ENCODE assay signal across 12 mouse cellular contexts in the genomic region with DNA sequence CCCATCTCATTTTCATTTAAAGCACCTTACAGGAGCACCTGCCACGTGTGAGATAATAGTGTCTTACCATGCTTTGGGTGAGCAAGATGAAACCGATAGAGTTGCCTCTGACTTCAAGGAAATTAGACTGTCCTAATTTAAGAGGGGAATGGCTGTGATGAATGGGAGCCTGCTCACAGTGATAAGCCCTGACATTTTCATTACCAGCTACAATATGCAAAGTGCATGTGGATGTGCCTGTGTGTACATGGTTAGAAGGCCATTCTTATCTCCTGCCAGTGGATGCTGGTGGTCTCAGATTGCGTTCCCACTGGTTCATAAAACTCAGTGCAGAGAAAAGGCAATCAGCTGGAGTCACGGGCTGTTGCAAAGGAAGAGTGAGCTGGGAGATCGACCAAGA. TPM values are rescaled to one million over a fixed set of nuclear protein-coding genes. Genes with fewer than 3 reads are reported as not detected.
A peak's percentile ranks its signal among the peaks of the same experiment; 100 is the strongest.
DNase-seq lines count a peak whose midpoint lies in the region; ATAC-seq lines count a peak whose summit lies in the region.
"Had no signal": no experiment of that assay in that cellular context is flagged by ENCODE, and none has a peak within 500 bp of the region (broad histone marks: within the 10 kb centered on the region; RNA-seq: fewer than 3 reads in every experiment).

No protein-coding gene starts in this region.

- intact Hi-C loops in left cerebral cortex, postnatal 4 days (cut with DNase I), result no loop called here

- no peak overlapping the region for H3K4me3 ChIP-seq in neural tube, embryonic 13.5 days
- no peak overlapping the region for H3K4me3 ChIP-seq in liver, embryonic 11.5 days (ENCODE audit: low read depth, low read length)
- no peak overlapping the region for H3K4me3 ChIP-seq in midbrain, embryonic 16.5 days (ENCODE audit: low read depth, low read length)
- H3K4me3 ChIP-seq: embryonic facial prominence, embryonic 12.5 days had no signal

- no peaks in the 10 kb centered on the region for H3K27me3 ChIP-seq in neural tube, embryonic 13.5 days
- no peaks in the 10 kb centered on the region for H3K27me3 ChIP-seq in liver, embryonic 11.5 days (replicated peaks; ENCODE audit: control insufficient read depth, insufficient read depth, low read length)
- no peaks in the 10 kb centered on the region for H3K27me3 ChIP-seq in midbrain, embryonic 16.5 days (ENCODE audit: control insufficient read depth, insufficient read depth, low read depth, low read length)
- H3K27me3 ChIP-seq: embryonic facial prominence, embryonic 12.5 days had no signal

- no peaks in the 10 kb centered on the region for H3K36me3 ChIP-seq in neural tube, embryonic 13.5 days
- no peaks in the 10 kb centered on the region for H3K36me3 ChIP-seq in liver, embryonic 11.5 days (ENCODE audit: control insufficient read depth, insufficient read depth, low read length)
- no peaks in the 10 kb centered on the region for H3K36me3 ChIP-seq in midbrain, embryonic 16.5 days (ENCODE audit: control insufficient read depth, insufficient read depth, low read length)
- H3K36me3 ChIP-seq: embryonic facial prominence, embryonic 12.5 days had no signal

- no peak overlapping the region for H3K4me2 ChIP-seq in neural tube, embryonic 13.5 days
- H3K4me2 ChIP-seq in liver, embryonic 11.5 days, result peak overlapping the region; percentile 35
- no peak overlapping the region for H3K4me2 ChIP-seq in midbrain, embryonic 16.5 days (ENCODE audit: low read length)
- H3K4me2 ChIP-seq: embryonic facial prominence, embryonic 12.5 days had no signal

- 59% methylated on average over 5 of the region's 5 CpGs for WGBS in neural tube, embryonic 13.5 days
- whole genome bisulfite sequencing in liver, embryonic 11.5 days, result 27% methylated on average over 5 of the region's 5 CpGs
- WGBS in midbrain, embryonic 16.5 days, result 66% methylated on average over 5 of the region's 5 CpGs

- H3K9me3 ChIP-seq in neural tube, embryonic 13.5 days, result no peaks in the 10 kb centered on the region
- no peaks in the 10 kb centered on the region for H3K9me3 ChIP-seq in liver, embryonic 11.5 days (ENCODE audit: control insufficient read depth, low read length)
- no peaks in the 10 kb centered on the region for H3K9me3 ChIP-seq in midbrain, embryonic 16.5 days (replicated peaks; ENCODE audit: control insufficient read depth, low read length, poor library complexity, severe bottlenecking)
- H3K9me3 ChIP-seq: embryonic facial prominence, embryonic 12.5 days had no signal

- peak overlapping the region; percentile 78 for H3K27ac ChIP-seq in neural tube, embryonic 13.5 days (replicated peaks)
- H3K27ac ChIP-seq in liver, embryonic 11.5 days (ENCODE audit: low read depth, low read length), result peak overlapping the region; percentile 89
- H3K27ac ChIP-seq in midbrain, embryonic 16.5 days (ENCODE audit: low read length), result no peak overlapping the region
- H3K27ac ChIP-seq: embryonic facial prominence, embryonic 12.5 days had no signal

- no peak for ATAC-seq in neural tube, embryonic 13.5 days (ENCODE audit: low read depth)
- ATAC-seq in liver, embryonic 11.5 days (replicated peaks; ENCODE audit: low FRiP score), result peak; percentile 94
- peak; percentile 43; the same call in 1 of the 2 replicates for ATAC-seq in midbrain, embryonic 16.5 days

- no peak for DNase-seq in neural tube, embryonic 10.5 days (ENCODE audit: extremely low spot score, low spot score)
- peak; percentile 87 for DNase-seq in c-Kit-positive CD71-positive TER-119-negative erythroid progenitor cells, embryonic 14.5 days (ENCODE audit: low read depth)
- DNase-seq in liver, embryonic 11.5 days (ENCODE audit: low spot score), result no peak
- DNase-seq in left cerebral cortex, postnatal 4 days, result no peak
- no peak for DNase-seq in frontal cortex, postnatal 25 days (ENCODE audit: low spot score in 2 of 2)
- DNase-seq: cerebellum, adult 11 months; heart, postnatal 10 days; lung, adult 18-20 months; right cerebral cortex, adult 18-20 months had no signal

- peaks cover 27% of the 10 kb centered on the region for H3K4me1 ChIP-seq in neural tube, embryonic 13.5 days (replicated peaks)
- peaks cover 58% of the 10 kb centered on the region for H3K4me1 ChIP-seq in liver, embryonic 11.5 days (replicated peaks; ENCODE audit: control insufficient read depth, insufficient read depth, low read length)
- H3K4me1 ChIP-seq in midbrain, embryonic 16.5 days (ENCODE audit: control insufficient read depth, insufficient read depth, low read length), result no peaks in the 10 kb centered on the region

- no peak overlapping the region for H3K9ac ChIP-seq in neural tube, embryonic 13.5 days
- no peak overlapping the region for H3K9ac ChIP-seq in liver, embryonic 11.5 days (ENCODE audit: low read depth, low read length)
- no peak overlapping the region for H3K9ac ChIP-seq in midbrain, embryonic 16.5 days (ENCODE audit: low read depth, low read length)
- H3K9ac ChIP-seq: embryonic facial prominence, embryonic 12.5 days had no signal

RNA-seq across cellular contexts. Expression of a gene that starts 40.6 kb away (rescaled TPM):
- 15.1 and 18.2 TPM in 2 replicates for polyA plus RNA-seq in neural tube, embryonic 13.5 days (2015; fragmentation: Nextera tagmentation; extraction: Ambion mirVana)
- polyA plus RNA-seq in liver, embryonic 11.5 days (2014; fragmentation: Nextera tagmentation; extraction: Ambion mirVana), result 14.4 and 15.8 TPM in 2 replicates
- polyA plus RNA-seq in midbrain, embryonic 16.5 days (2015; fragmentation: Nextera tagmentation; extraction: Ambion mirVana), result 20.1 and 21.3 TPM in 2 replicates
- 100 to 1,000 TPM; 148 to 149 TPM for total RNA-seq in left cerebral cortex, postnatal 4 days (2021)
